Mouse (Mus musculus) intestine, embryonic 16.5 days (tissue): ENCODE data around the gene Gemin6. TPM values are rescaled to one million over a fixed set of nuclear protein-coding genes. Genes with fewer than 3 reads are reported as not detected.
A peak's percentile ranks its signal among the peaks of the same experiment; 100 is the strongest.
"Not testable (repeated sequence)": the region's sequence is repeated elsewhere in the genome, so short reads cannot be mapped to it uniquely, and the experiment has no call there.

Source experiments
- ATAC-seq: fragments of 200-750 bp; cut with Nextera tagmentation; 2 replicates; pipeline ENCODE4 v1.8.0; 2017; ENCODE audit warnings: moderate TSS enrichment, moderate library complexity
- H3K27ac ChIP-seq: fragments of 300-500 bp; sonication (generic); 2 replicates; pipeline ENCODE4 v1.5.1; 2014; ENCODE audit warnings: mild to moderate bottlenecking, low read length
- H3K27me3 ChIP-seq: fragments of 300-500 bp; sonication (generic); replicated peaks from 2 replicates; pipeline ENCODE4 v1.6.1; 2014; ENCODE audit warnings: low read length, control low read depth, mixed read lengths; ENCODE audit not compliant: control insufficient read depth, insufficient read depth
- H3K36me3 ChIP-seq: fragments of 300-500 bp; sonication (generic); 2 replicates; pipeline ENCODE4 v1.6.1; 2014; ENCODE audit warnings: low read length, control low read depth; ENCODE audit not compliant: control insufficient read depth, insufficient read depth
- H3K4me1 ChIP-seq: fragments of 300-500 bp; sonication (generic); 2 replicates; pipeline ENCODE4 v1.6.1; 2014; ENCODE audit warnings: low read length, control low read depth, mixed read lengths; ENCODE audit not compliant: control insufficient read depth, insufficient read depth
- H3K4me2 ChIP-seq: fragments of 300-500 bp; sonication (generic); 2 replicates; pipeline ENCODE4 v1.6.1; 2014; ENCODE audit warnings: low read depth, low read length, control low read depth
- H3K4me3 ChIP-seq: fragments of 300-500 bp; sonication (generic); 2 replicates; pipeline ENCODE4 v1.5.1; 2014; ENCODE audit warnings: mild to moderate bottlenecking, low read length
- H3K9ac ChIP-seq: fragments of 300-500 bp; sonication (generic); 2 replicates; pipeline ENCODE4 v1.6.1; 2014; ENCODE audit warnings: low read depth, low read length
- H3K9me3 ChIP-seq: fragments of 300-500 bp; sonication (generic); 2 replicates; pipeline ENCODE4 v1.6.1; 2016; ENCODE audit warnings: low read length, control low read depth; ENCODE audit not compliant: control insufficient read depth
- WGBS: fragments of 180-500 bp; shearing (Covaris S2); extraction: QIAGEN DNeasy Blood & Tissue Kit; methylation state at CpG from one replicate; pipeline ENCODE4 v1.1.7; 2014; 5-methylcytosine and 5-hydroxymethylcytosine counted together
- polyA plus RNA-seq: library from polyadenylated mRNA; unstranded; fragments of >200 nt; fragmentation: Nextera tagmentation; extraction: Ambion mirVana; gene quantifications from 2 replicates; pipeline ENCODE4 v1.2.1, GENCODE M21; 2015

Gemin6 gene
- polyA plus RNA-seq, 1 experiment from 2014 or later: 44.4 TPM

DNA sequence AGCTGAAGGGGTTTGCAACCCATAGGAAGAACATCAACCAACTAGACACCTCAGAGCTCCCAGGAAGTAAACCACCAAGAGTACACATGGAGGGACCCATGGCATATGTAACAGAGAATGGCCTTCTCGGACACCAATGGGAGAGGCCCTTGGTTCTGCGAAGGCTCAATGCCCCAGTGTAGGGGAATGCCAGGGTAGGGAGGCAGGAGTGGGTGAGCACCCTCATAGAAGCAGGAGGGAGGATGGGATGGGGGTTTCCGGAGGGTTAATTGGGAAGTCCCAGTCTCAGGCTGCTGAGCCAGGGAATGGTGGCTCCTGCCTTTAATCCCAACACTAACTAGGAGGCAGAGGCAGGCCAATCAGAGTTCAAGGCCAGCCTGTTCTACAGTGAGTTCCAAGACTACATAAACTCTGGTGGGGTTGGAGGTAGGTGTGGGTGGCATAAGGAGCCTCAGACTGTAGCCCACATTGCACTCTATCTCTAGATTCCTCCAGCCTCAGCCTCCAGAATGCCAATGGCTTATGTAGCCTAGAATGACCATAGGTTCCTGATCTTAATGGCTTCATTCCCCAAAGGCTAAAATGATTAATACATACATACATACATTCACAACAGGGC is 25.0 kb upstream of the Gemin6 start:
- Histone ChIP-seq H3K36me3 (peaks cover 4% of the 10 kb centered on the region), H3K9ac (no peak overlapping the region), H3K4me3 (no peak overlapping the region), H3K27me3 (no peaks in the 10 kb centered on the region), H3K4me2 (no peak overlapping the region), H3K4me1 (no peaks in the 10 kb centered on the region), H3K27ac (no peak overlapping the region), H3K9me3 (no peaks in the 10 kb centered on the region)
- 92% methylated on average over 3 of the region's 3 CpGs for WGBS
- ATAC-seq: peak; percentile 33; the same call in 1 of the 2 replicates

DNA sequence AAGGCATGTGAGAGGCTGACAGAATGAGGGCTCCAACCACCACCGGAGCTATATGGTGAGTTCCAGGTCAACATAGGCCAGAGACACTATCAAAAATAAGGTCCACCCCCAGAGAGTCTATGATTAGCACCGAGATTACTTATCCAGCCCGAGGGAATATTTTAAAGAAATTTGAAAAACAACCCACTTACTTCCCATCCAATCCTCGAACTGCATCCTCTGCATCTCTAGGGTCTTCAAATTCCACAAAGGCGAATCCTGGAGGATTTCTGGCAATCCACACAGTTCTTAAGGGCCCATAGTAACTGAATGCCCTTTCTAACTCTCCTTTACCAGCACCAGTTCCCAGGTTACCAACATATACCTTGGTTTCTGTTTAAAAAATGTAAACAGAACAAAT is 18.6 kb upstream of the Gemin6 start:
- H3K9ac ChIP-seq: peak overlapping the region; percentile 99
- H3K9me3 ChIP-seq: no peaks in the 10 kb centered on the region
- no peak for ATAC-seq
- peaks cover 4% of the 10 kb centered on the region; the same call in 1 of the 2 replicates for H3K36me3 ChIP-seq
- peak overlapping the region; percentile 73 for H3K4me2 ChIP-seq
- WGBS: 11% methylated on average over 5 of the region's 5 CpGs
- peak overlapping the region; percentile 93 for H3K4me3 ChIP-seq
- H3K27me3 ChIP-seq: no peaks in the 10 kb centered on the region
- no peak overlapping the region for H3K27ac ChIP-seq
- H3K4me1 ChIP-seq: 0 out of 2 replicates have a peak, but pooled peaks cover 8% of the 10 kb centered on the region

DNA sequence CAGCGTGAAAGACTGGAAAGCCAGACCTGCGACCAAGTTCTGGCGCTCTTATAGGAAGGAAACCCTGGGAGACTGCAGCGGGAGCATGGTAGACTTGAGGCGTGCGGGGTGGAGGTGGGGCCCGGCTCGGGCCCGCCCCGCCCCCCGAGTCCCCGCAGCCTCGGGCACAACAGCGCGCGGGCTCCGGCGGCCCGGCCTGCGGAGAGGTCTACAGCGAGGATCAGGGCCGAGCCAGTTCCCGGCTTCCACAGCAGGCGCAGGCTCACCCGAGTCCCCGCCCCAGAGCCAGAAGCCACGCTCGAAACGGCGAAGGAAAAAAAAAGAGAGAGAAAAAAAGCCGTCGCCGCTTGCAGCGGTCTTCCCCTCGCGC is 18.0 kb upstream of the Gemin6 start:
- H3K4me2 ChIP-seq: peak overlapping the region; percentile 73
- under 1% methylated on average over 36 of the region's 36 CpGs for WGBS
- no peaks in the 10 kb centered on the region for H3K9me3 ChIP-seq
- H3K27ac ChIP-seq: peak overlapping the region; percentile 99
- H3K4me3 ChIP-seq: peak overlapping the region; percentile 93
- ATAC-seq: peak; percentile 66
- 0 out of 2 replicates have a peak, but pooled peaks cover 8% of the 10 kb centered on the region for H3K4me1 ChIP-seq
- H3K27me3 ChIP-seq: no peaks in the 10 kb centered on the region
- H3K36me3 ChIP-seq: peaks cover 4% of the 10 kb centered on the region; the same call in 1 of the 2 replicates
- peak overlapping the region; percentile 99 for H3K9ac ChIP-seq

DNA sequence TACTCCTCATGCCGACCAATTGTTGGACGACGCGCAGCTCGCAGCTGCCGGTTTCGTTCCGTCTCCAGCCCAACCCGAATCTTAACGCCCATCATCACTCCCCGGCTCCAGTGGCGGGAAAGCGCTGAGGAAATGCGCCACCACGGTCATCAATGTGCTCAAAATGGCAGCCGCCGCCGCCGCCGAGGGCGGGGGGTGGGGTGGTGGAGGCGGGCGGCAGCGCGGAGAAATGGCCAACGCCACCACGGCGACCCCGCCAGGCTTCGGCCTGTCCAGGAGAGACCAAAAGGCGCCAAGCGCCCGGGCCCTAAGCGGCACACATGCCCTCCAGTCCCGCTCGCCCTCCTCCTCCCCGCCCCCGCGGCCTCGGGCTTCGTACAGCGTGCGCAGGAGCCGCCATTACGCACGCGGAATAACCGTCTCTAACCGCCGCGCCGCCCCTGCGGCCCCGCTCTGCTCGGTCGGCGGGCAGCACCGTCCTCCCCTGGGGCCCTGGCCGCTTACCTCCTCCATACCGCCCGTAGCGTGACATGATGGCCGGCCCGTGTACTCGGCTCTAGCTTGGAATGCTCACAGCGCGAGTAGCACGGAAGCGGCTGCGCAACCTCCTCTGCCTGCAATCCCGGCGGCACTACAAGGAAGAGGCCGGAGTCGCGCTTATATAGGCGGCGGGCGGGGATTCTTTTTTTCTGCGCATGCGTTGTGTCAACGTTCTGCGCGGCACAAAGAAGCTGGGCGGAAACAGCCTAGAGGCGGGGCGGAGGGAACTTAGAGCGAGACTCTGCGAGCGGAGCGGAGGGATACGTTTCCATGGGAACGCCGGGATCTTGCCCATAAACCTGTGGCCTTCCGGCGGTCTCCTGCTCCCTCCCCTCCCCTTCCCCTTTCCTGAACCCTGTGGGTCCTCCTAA is 17.3 kb upstream of the Gemin6 start, which contains the start of the genes Srsf7 and Ttc39d:
Gene Srsf7 (minus strand): TSS at position 637 of the 911 bp plus-strand sequence.
Gene Ttc39d (plus strand): TSS at position 790 of the 911 bp plus-strand sequence.
- Histone ChIP-seq H3K4me1 (0 out of 2 replicates have a peak, but pooled peaks cover 8% of the 10 kb centered on the region), H3K9me3 (no peaks in the 10 kb centered on the region), H3K27me3 (no peaks in the 10 kb centered on the region), H3K36me3 (peaks cover 4% of the 10 kb centered on the region; the same call in 1 of the 2 replicates), H3K4me2 (peak within 1 kb of the TSS; percentile 80), H3K9ac (peak within 1 kb of the TSS; percentile 99), H3K27ac (peak within 1 kb of the TSS; percentile 99), H3K4me3 (peak within 1 kb of the TSS; percentile 93)
- peak; percentile 93 for ATAC-seq
- under 1% methylated on average over 95 of the region's 95 CpGs for WGBS

DNA sequence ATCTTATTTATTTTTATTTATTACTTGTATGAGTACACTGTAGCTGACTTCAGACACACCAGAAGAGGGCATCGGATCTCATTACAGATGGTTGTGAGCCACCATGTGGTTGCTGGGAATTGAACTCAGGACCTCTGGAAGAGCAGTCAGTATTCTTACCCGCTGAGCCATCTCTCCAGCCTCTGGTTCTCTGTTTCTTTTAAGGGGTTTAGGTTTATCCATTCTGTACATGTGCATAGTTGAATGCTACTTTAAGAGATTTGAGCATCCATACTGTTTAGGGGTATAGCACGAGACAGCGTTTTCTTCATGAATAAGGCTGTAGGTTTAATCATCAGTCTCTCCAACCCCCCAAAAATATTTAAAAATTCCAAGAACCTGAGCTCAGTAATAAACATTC is 10.2 kb upstream of the Gemin6 start:
- H3K4me2 ChIP-seq, H3K27me3 ChIP-seq, H3K9ac ChIP-seq, H3K36me3 ChIP-seq, ATAC-seq, H3K27ac ChIP-seq, H3K4me3 ChIP-seq, H3K4me1 ChIP-seq, H3K9me3 ChIP-seq: not testable (repeated sequence)
- 90% methylated on average over 4 of the region's 4 CpGs for WGBS

DNA sequence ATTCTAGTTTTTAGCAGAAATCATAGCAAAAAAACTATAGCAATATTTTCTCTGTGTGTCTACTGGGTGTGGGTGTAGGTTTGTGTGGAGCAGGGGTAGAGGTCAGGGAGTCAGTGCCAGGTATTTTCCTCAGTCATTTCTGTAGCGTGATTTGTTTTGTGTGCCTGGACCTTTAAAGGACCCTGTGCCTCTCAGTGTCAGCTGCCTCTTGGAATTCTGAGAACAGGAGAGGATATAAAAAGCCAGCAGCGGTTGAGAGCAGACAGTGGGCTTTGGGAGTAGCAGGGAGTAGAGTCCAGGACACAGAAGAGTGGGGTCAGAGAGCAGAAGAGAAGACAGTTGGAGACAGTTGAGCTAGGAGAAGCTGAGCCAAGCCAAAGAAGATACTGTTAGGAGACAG is 4.1 kb upstream of the Gemin6 start:
- Histone ChIP-seq H3K27me3 (no peaks in the 10 kb centered on the region), H3K4me1 (peaks cover 2% of the 10 kb centered on the region; the same call in 1 of the 2 replicates), H3K9me3 (no peaks in the 10 kb centered on the region), H3K9ac (no peak overlapping the region), H3K4me2 (no peak overlapping the region), H3K4me3 (no peak overlapping the region), H3K36me3 (no peaks in the 10 kb centered on the region), H3K27ac (no peak overlapping the region)
- WGBS: 71% methylated on average over 2 of the region's 2 CpGs
- no peak for ATAC-seq

DNA sequence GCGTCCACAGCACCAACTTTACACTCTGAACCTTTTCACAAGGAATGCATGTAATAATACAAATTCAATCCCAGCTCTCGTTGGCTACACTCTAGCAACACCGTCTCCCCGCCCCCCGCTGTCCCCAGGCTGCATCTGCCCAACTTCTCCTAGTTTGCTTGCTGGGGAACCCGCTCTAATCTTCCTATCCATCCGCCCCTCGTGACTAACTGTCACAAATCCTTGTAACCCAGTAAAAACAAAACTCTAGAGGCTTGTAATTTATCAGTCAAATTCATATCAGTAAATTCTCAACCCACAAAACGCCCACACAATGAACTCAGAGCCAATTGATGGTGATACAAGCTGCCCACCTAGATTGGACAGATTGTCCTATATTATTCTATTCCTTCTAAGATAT is 3.0 kb upstream of the Gemin6 start:
- Histone ChIP-seq H3K36me3 (no peaks in the 10 kb centered on the region), H3K4me3 (no peak overlapping the region), H3K9me3 (no peaks in the 10 kb centered on the region), H3K4me2 (no peak overlapping the region), H3K27ac (no peak overlapping the region), H3K27me3 (no peaks in the 10 kb centered on the region), H3K9ac (no peak overlapping the region), H3K4me1 (peaks cover 4% of the 10 kb centered on the region; the same call in 1 of the 2 replicates)
- ATAC-seq: no peak
- WGBS: 68% methylated on average over 9 of the region's 9 CpGs

DNA sequence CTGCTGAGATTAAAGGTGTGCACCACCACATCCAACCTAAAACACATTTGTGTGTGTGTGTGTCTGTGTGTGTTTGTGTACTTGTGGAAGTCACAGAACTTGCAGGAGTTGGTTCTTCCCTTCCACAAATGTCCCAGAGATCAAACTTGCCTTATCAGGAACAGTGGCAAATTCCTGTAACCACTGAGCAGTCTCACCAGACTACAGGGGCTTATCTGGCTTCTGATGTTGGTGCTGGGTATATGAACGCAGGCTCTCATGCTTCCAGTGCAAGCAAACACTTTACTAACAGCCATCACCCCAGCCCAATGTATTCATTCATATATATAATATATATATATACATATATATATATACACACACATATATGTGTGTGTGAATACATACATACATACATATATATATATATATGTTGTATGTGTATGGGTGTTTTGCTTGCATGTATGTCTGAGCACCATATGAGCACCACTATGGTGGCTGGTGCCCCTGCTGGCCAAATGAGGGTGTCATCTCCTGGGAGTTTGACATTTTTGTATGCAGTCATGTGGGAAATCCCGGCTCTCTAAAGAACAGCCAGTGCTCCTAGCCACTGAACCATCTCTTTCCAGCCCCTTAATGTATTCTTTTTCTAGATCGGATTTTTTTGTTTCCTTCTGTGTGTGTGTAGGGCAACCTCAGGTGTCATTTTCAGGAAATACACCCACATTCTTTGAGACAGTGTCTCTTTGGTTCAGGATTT is 2.2 kb upstream of the Gemin6 start:
- Histone ChIP-seq H3K36me3 (no peaks in the 10 kb centered on the region), H3K9me3 (no peaks in the 10 kb centered on the region), H3K27me3 (no peaks in the 10 kb centered on the region), H3K27ac (no peak overlapping the region), H3K4me1 (peaks cover 4% of the 10 kb centered on the region; the same call in 1 of the 2 replicates), H3K9ac (no peak overlapping the region), H3K4me3 (no peak overlapping the region), H3K4me2 (no peak overlapping the region)
- WGBS: 75% methylated on average over 3 of the region's 3 CpGs
- no peak for ATAC-seq

DNA sequence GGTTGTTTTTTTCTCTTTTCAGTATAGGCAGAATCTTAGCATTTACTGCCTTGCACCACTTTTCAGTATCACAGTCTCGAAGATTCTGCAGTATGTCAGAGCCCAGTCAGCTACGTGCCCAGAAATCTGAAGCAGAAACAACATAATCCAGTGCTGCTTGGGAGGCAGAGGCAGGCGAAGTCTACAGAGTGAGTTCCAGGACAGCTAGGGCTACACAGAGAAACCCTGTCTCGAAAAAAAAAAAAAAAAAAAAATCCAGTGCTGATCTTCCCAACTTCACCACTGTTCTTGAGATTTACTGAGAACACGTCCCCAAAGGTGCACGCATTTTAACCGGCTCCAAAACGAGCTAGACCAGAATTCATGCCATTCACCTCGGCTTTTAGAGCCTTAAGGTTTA is 412 bp upstream of the Gemin6 start:
- peak overlapping the region; percentile 86 for H3K27ac ChIP-seq
- ATAC-seq: peak; percentile 64
- H3K4me2 ChIP-seq: peak overlapping the region; percentile 72
- peak overlapping the region; percentile 73 for H3K9ac ChIP-seq
- WGBS: 5% methylated on average over 9 of the region's 9 CpGs
- H3K4me1 ChIP-seq: peaks cover 4% of the 10 kb centered on the region; the same call in 1 of the 2 replicates
- no peaks in the 10 kb centered on the region for H3K36me3 ChIP-seq
- no peaks in the 10 kb centered on the region for H3K9me3 ChIP-seq
- no peaks in the 10 kb centered on the region for H3K27me3 ChIP-seq
- peak overlapping the region; percentile 65 for H3K4me3 ChIP-seq
